Mouse (Mus musculus) forebrain, embryonic 14.5 days (tissue): Measurements from ENCODE around the gene Psmd3. TPM values are rescaled to one million over a fixed set of nuclear protein-coding genes. Genes with fewer than 3 reads are reported as not detected.
A peak's percentile ranks its signal among the peaks of the same experiment; 100 is the strongest.
"Not testable (repeated sequence)": the region's sequence is repeated elsewhere in the genome, so short reads cannot be mapped to it uniquely, and the experiment has no call there.

ENCODE experiments used
- ATAC-seq: fragments of 200-750 bp; cut with Nextera tagmentation; 2 replicates; pipeline ENCODE4 v1.8.0; 2017; ENCODE audit warnings: mild to moderate bottlenecking, moderate library complexity
- DNase-seq: peaks from one replicate; pipeline ENCODE4 v3.0.0-alpha.2; 2015; ENCODE audit warnings: low spot score
- H3K27ac ChIP-seq: fragments of 300-500 bp; sonication (generic); 2 replicates; pipeline ENCODE4 v1.5.1; 2014; ENCODE audit warnings: low read depth, mild to moderate bottlenecking, control low read depth, low read length, moderate library complexity
- H3K27me3 ChIP-seq: fragments of 300-500 bp; sonication (generic); replicated peaks from 2 replicates; pipeline ENCODE4 v1.6.1; 2014; ENCODE audit warnings: low read length, control low read depth, mixed read lengths; ENCODE audit not compliant: control insufficient read depth, insufficient read depth
- H3K36me3 ChIP-seq: fragments of 300-500 bp; sonication (generic); 2 replicates; pipeline ENCODE4 v1.6.1; 2014; ENCODE audit warnings: low read length, control low read depth; ENCODE audit not compliant: control insufficient read depth, insufficient read depth
- H3K4me1 ChIP-seq: fragments of 300-500 bp; sonication (generic); 2 replicates; pipeline ENCODE4 v1.6.1; 2014; ENCODE audit warnings: antibody characterized with exemption, low read length, control low read depth; ENCODE audit not compliant: control insufficient read depth, insufficient read depth
- H3K4me2 ChIP-seq: fragments of 300-500 bp; sonication (generic); 2 replicates; pipeline ENCODE4 v1.6.1; 2014; ENCODE audit warnings: mild to moderate bottlenecking, control low read depth, low read length
- H3K4me3 ChIP-seq: fragments of 300-500 bp; sonication (generic); 2 replicates; pipeline ENCODE4 v1.5.1; 2014; ENCODE audit warnings: low read depth, low read length, control low read depth
- H3K9ac ChIP-seq: fragments of 300-500 bp; sonication (generic); 2 replicates; pipeline ENCODE4 v1.6.1; 2014; ENCODE audit warnings: mild to moderate bottlenecking, low read length, control low read depth, moderate library complexity
- H3K9me3 ChIP-seq: fragments of 300-500 bp; sonication (generic); replicated peaks from 2 replicates; pipeline ENCODE4 v1.6.1; 2016; ENCODE audit warnings: low read length, control low read depth, mixed read lengths; ENCODE audit not compliant: control insufficient read depth
- WGBS: fragments of 180-500 bp; shearing (Covaris S2); extraction: QIAGEN DNeasy Blood & Tissue Kit; methylation state at CpG from one replicate; pipeline ENCODE4 v1.1.7; 2014; 5-methylcytosine and 5-hydroxymethylcytosine counted together
- polyA plus RNA-seq: library from polyadenylated mRNA; unstranded; fragments of >200 nt; fragmentation: Nextera tagmentation; extraction: Ambion mirVana; gene quantifications from 2 replicates; pipeline ENCODE4 v1.2.1, GENCODE M21; 2014

The Psmd3 gene
- polyA plus RNA-seq, 1 experiment from 2014 or later = 121 TPM

DNA sequence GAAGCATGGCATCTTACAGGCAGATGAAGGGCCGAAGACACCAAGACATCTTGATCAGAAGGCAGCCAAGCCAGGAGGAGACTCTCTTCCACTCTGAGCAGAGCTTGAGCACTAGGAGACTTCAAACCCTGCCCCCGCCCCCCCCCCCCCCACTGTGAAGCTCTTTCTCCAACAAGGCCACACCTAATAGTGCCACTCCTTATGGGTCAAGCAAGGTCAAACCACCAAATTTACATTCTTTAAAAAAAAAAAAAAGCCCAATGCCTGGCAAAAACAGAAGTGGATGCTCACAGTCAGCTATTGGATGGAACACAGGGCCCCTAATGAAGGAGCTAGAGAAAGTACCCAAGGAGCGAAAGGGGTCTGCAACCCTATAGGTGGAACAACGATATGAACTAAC is 1.8 kb upstream of the Psmd3 start:
- H3K4me1 ChIP-seq, H3K27ac ChIP-seq, H3K9ac ChIP-seq, H3K27me3 ChIP-seq, H3K9me3 ChIP-seq, DNase-seq, H3K4me3 ChIP-seq, H3K4me2 ChIP-seq, H3K36me3 ChIP-seq, ATAC-seq: not testable (repeated sequence)
- WGBS = 91% methylated on average over 4 of the region's 4 CpGs

DNA sequence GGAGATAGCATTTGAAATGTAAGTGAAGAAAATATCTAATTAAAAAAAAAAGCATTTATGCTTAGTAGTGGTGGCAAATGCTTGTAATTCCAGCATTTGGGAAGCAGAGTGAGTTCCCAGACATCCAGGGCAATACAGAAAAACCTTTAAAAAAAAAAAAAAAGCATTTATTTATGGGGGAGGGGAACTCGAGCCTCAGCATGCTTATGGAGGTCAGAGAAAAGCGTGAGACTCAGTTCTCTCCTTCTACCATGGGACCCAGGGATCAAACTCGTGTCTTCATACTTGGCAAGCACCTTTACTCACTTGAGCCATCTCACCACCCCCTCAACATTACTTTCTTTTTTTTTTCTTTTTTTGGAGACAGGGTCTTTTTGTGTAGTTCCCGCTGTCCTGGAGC is 1.2 kb upstream of the Psmd3 start:
- H3K9ac ChIP-seq = no peak overlapping the region
- no peak overlapping the region for H3K27ac ChIP-seq
- WGBS = 76% methylated on average over 4 of the region's 4 CpGs
- no peaks in the 10 kb centered on the region for H3K27me3 ChIP-seq
- DNase-seq (no peak), ATAC-seq (no peak)
- peaks cover 8% of the 10 kb centered on the region for H3K4me1 ChIP-seq
- H3K4me2 ChIP-seq = no peak overlapping the region
- no peaks in the 10 kb centered on the region for H3K9me3 ChIP-seq
- no peak overlapping the region for H3K4me3 ChIP-seq
- H3K36me3 ChIP-seq = peaks cover 11% of the 10 kb centered on the region

DNA sequence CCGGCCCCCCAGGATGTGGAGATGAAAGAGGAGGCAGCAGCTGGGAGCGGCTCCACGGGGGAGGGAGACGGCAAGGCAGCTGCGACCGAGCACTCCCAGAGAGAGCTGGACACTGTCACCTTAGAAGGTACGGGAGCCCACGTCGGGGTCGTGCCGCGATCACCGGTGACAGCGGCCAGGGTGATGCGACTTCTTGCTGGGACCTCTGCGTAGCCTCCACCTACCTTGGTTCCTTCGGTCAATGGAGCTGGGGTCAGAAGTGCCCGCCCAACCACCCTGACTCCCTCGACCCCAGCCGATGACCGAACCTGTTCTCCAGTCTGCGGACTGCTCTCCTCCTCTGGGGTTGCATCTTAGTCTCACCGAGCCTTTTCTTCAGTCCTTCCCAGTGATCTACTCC is 457 bp downstream of the Psmd3 start:
- H3K4me1 ChIP-seq = peaks cover 8% of the 10 kb centered on the region
- peak overlapping the region; percentile 99 for H3K9ac ChIP-seq
- H3K36me3 ChIP-seq = peaks cover 28% of the 10 kb centered on the region
- H3K27me3 ChIP-seq = no peaks in the 10 kb centered on the region
- H3K27ac ChIP-seq = peak overlapping the region; percentile 54; the same call in 1 of the 2 replicates
- no peak for DNase-seq
- 0% methylated on average over 23 of the region's 23 CpGs for WGBS
- H3K9me3 ChIP-seq = no peaks in the 10 kb centered on the region
- H3K4me3 ChIP-seq = peak overlapping the region; percentile 99
- peak; percentile 24 for ATAC-seq
- H3K4me2 ChIP-seq = peak overlapping the region; percentile 86

DNA sequence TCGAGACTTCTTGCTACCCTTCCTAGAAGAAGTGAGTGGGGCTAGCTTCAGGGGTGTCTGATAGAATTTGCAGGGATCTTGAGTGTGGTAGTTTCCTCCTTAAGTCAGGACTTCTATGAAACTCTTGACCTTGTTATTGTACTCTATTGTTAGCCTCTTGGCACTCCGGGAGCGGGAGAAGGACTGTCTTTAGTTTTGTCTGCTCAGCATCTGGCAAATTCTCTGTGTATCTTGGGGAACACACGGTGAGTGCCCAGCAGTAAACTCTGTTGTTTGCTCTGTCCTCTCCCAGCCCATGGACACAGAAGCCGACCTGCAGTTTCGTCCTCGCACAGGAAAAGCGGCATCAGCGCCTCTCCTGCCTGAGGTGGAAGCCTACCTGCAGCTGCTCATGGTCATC is 3.3 kb downstream of the Psmd3 start:
- WGBS = 93% methylated on average over 9 of the region's 9 CpGs
- no peak for DNase-seq
- Histone ChIP-seq H3K27me3 (no peaks in the 10 kb centered on the region), H3K4me1 (peaks cover 8% of the 10 kb centered on the region), H3K36me3 (peaks cover 51% of the 10 kb centered on the region), H3K9me3 (no peaks in the 10 kb centered on the region), H3K27ac (no peak overlapping the region), H3K4me2 (no peak overlapping the region), H3K9ac (no peak overlapping the region), H3K4me3 (no peak overlapping the region)
- ATAC-seq = no peak

GRCm38 (mm10) chr11:98686976-98687375 is 4.6 kb downstream of the Psmd3 start:
- no peak overlapping the region for H3K4me2 ChIP-seq
- no peaks in the 10 kb centered on the region for H3K27me3 ChIP-seq
- H3K27ac ChIP-seq = no peak overlapping the region
- DNase-seq (no peak), ATAC-seq (no peak)
- H3K9ac ChIP-seq = no peak overlapping the region
- H3K4me1 ChIP-seq = peaks cover 8% of the 10 kb centered on the region
- 93% methylated on average over 4 of the region's 4 CpGs for WGBS
- peaks cover 65% of the 10 kb centered on the region for H3K36me3 ChIP-seq
- no peaks in the 10 kb centered on the region for H3K9me3 ChIP-seq
- no peak overlapping the region for H3K4me3 ChIP-seq

DNA sequence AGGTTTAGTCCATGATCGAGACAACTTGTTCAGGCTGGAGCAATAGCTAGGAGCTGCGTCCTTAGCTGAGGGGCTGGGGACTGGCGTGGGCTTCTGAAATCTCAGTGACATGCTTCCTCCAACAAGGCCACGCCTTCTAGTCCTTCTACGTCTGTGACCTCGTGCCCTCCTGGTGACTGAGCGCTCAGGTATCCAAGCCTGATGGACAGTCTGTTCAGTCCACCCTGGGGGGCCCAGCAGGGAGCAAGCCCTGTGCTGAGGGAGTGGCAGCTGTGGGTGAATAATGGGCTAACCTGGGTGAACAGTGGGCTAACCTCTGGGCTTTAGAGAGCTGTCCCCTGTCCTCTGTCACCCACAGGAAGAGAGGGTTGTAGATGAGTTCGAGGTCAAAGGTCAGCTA is 5.7 kb downstream of the Psmd3 start:
- Histone ChIP-seq H3K9me3 (no peaks in the 10 kb centered on the region), H3K4me3 (no peak overlapping the region), H3K27ac (no peak overlapping the region), H3K4me1 (peaks cover 8% of the 10 kb centered on the region), H3K36me3 (peaks cover 75% of the 10 kb centered on the region), H3K9ac (no peak overlapping the region), H3K4me2 (no peak overlapping the region), H3K27me3 (no peaks in the 10 kb centered on the region)
- ATAC-seq (no peak), DNase-seq (no peak)
- WGBS = 85% methylated on average over 8 of the region's 8 CpGs

GRCm38 (mm10) chr11:98693201-98693600 is 10.8 kb downstream of the Psmd3 start:
- Histone ChIP-seq H3K4me1 (no peaks in the 10 kb centered on the region), H3K4me2 (no peak overlapping the region), H3K9me3 (no peaks in the 10 kb centered on the region), H3K36me3 (peaks cover 74% of the 10 kb centered on the region), H3K27ac (no peak overlapping the region), H3K9ac (no peak overlapping the region), H3K27me3 (no peaks in the 10 kb centered on the region), H3K4me3 (no peak overlapping the region)
- 76% methylated on average over 13 of the region's 13 CpGs for WGBS
- ATAC-seq (no peak), DNase-seq (no peak)

DNA sequence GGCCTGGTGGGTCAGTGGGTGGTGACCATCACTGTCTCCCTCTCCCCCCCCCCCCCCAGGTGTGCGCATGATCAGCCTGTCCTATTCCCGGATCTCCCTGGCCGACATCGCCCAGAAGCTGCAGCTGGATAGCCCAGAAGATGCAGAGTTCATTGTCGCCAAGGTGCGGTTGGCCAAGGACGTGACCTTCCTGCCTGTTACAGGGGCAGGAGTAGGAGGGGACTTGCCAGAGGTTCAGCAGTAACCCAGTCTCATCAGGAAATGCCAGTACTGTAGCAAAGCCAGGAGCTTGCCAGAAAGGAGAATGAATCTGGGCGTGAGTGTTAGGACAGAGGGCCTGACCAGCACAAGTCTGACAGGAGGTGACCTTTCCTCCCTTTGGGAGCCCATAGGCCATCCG is 11.4 kb downstream of the Psmd3 start:
- no peak overlapping the region for H3K27ac ChIP-seq
- no peaks in the 10 kb centered on the region for H3K9me3 ChIP-seq
- WGBS = 91% methylated on average over 8 of the region's 9 CpGs
- peaks cover 71% of the 10 kb centered on the region for H3K36me3 ChIP-seq
- H3K4me3 ChIP-seq = no peak overlapping the region
- DNase-seq (no peak), ATAC-seq (no peak)
- H3K4me1 ChIP-seq = no peaks in the 10 kb centered on the region
- no peaks in the 10 kb centered on the region for H3K27me3 ChIP-seq
- H3K9ac ChIP-seq = no peak overlapping the region
- no peak overlapping the region for H3K4me2 ChIP-seq

GRCm38 (mm10) chr11:98694301-98694700 is 11.9 kb downstream of the Psmd3 start:
- H3K9me3 ChIP-seq = no peaks in the 10 kb centered on the region
- no peak overlapping the region for H3K4me3 ChIP-seq
- H3K4me1 ChIP-seq = no peaks in the 10 kb centered on the region
- no peak overlapping the region for H3K27ac ChIP-seq
- H3K9ac ChIP-seq = no peak overlapping the region
- DNase-seq (no peak), ATAC-seq (no peak)
- WGBS = 84% methylated on average over 9 of the region's 9 CpGs
- no peak overlapping the region for H3K4me2 ChIP-seq
- no peaks in the 10 kb centered on the region for H3K27me3 ChIP-seq
- peaks cover 68% of the 10 kb centered on the region for H3K36me3 ChIP-seq
